Mouse (Mus musculus) lung, postnatal 14 days (tissue): ENCODE measurements at regions not wholly inside any gene's neighbourhood (a gene's known extent, or its start where the extent isn't known, plus 50 kb on each side); places are given as distances from the start of the nearest gene placed in this dataset.

ENCODE experiments used
- DNase-seq: peaks from one replicate; pipeline ENCODE4 v3.0.0; 2021

- no peak for DNase-seq
Observed at GRCm38 (mm10) chr14:16092391-16093132, 156.5 kb upstream of the Ngly1 start.

GRCm38 (mm10) chr14:16093133-16093505 is 156.0 kb upstream of the Ngly1 start:
- DNase-seq: no peak

- DNase-seq: no peak
Observed at GRCm38 (mm10) chr14:16109414-16109813, 139.7 kb upstream of the Ngly1 start.

GRCm38 (mm10) chr14:16132672-16133071 is 116.4 kb upstream of the Ngly1 start:
- DNase-seq: no peak

DNA sequence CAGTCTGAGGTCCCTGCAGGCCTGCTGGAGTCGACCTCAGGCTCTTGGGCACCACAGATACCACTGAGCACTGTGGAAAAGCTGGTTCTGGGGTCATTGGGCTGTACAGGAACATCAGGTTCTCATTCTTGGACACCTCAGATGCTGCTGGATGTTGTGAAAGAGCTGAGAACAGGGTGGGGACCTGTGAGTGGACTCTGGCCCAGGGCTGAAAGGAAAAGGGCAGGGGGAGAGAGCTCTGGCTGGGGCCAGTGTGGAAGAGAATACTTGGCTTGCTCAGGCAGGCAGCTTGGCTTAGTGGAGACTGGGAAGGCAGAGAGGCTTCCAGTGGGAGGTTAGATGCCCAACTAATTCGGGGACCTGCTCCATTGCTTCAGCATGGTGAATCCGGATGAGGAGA is 115.7 kb upstream of the Ngly1 start:
- DNase-seq: no peak

GRCm38 (mm10) chr14:16136187-16136586 is 112.9 kb upstream of the Ngly1 start:
- DNase-seq: no peak

GRCm38 (mm10) chr14:16144299-16144698 is 104.8 kb upstream of the Ngly1 start:
- no peak for DNase-seq

GRCm38 (mm10) chr14:16146811-16147210 is 102.3 kb upstream of the Ngly1 start:
- DNase-seq: no peak

DNA sequence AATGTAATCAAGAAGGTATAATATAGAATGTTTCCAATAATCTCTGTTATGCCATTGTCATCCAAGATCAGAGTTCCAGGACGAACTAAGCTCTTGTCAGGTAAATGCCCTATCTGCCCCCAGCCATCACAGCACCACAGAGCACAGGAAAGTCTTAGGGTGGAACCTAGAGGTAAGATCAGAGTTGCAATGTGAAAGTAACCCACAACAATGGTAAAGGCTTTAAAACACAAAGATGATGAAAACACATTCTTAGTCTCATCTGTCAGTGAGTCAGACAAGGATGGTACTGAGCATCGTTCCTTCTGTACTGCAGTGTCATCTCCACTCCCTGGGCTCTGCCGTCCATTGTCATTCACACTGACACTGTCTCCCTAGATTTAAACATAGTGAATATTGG is 97.3 kb upstream of the Ngly1 start:
- no peak for DNase-seq

DNA sequence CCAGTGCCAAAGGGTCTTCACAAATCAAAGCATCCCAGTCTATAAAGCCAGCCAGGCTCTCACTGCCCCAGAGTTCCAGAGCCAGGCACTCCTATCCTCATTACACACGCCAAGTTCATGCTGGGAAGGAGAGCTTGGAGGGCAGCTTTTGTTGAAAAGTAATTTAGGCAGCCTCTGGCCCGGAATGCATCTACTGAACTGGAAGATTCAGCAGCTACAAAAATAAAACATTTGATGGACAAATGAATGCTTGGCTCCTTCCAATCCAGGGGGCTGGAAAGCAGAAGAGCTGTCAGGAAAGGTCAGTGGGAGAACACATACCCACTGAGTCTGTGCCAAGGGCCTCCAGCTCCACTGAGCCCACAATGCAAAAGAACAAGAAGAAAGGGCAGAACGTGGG is 96.4 kb upstream of the Ngly1 start:
- no peak for DNase-seq

DNA sequence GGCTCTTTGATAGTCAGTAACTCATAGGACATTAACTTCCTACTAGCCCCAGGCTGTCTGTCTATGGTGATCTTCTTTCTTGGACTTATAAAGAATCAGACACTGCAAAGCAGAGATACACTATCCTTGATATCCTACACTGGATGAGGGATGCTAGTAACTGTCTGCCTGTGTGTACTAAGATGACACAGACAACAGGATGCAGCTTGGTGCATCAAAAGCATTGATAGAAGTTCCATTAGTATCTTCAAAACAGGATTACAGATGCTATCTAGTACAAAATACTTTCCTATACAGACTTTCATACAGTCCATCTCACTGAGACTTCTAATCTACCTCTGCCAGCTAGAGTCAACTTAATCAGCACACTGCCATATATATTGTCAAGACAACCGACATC is 94.0 kb upstream of the Ngly1 start:
- no peak for DNase-seq

GRCm38 (mm10) chr14:16170226-16170625 is 78.9 kb upstream of the Ngly1 start:
- DNase-seq: no peak

- no peak for DNase-seq
Observed at GRCm38 (mm10) chr14:16172261-16172660, 76.8 kb upstream of the Ngly1 start.

- no peak for DNase-seq
Observed at GRCm38 (mm10) chr14:16173292-16173691, 75.8 kb upstream of the Ngly1 start.

- DNase-seq: no peak
Observed at GRCm38 (mm10) chr14:16178227-16178626, 70.9 kb upstream of the Ngly1 start.

GRCm38 (mm10) chr14:16181822-16182221 is 67.3 kb upstream of the Ngly1 start:
- no peak for DNase-seq

DNA sequence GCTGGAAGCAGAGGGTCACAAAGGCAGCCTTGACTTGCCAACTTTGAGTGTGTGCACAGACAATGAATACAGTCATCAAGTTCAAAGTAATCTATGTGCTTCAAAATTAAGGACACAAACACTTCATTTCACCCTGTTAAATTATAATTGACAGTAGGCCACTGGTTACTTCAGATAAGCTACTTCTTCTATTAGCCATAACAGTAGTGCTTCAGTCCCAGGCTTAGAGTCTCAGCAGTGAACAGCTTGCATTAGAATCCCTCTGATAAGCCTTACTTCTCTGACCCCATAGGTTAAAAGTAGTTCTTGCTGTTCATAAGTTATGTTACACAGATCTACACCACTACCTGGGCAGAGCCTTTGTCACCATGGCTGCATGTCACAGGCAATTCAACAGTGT is 63.8 kb upstream of the Ngly1 start:
- no peak for DNase-seq
